Mouse (Mus musculus): ENCODE measurements around the gene Arhgap11a.

The Arhgap11a gene

GRCm38 (mm10) chr2:113817681-113818606 is 30.5 kb downstream of the Arhgap11a start:
- DNase-seq (ENCODE audit: low read depth), result no peak

- peak; percentile 50 for DNase-seq (ENCODE audit: low read depth)
Measured at GRCm38 (mm10) chr2:113807640-113808039, 40.8 kb downstream of the Arhgap11a start.

GRCm38 (mm10) chr2:113806851-113807577 is 41.4 kb downstream of the Arhgap11a start:
- no peak for DNase-seq (ENCODE audit: low read depth)

GRCm38 (mm10) chr2:113805765-113806164 is 42.7 kb downstream of the Arhgap11a start:
- DNase-seq (ENCODE audit: low read depth), result no peak

- no peak for DNase-seq (ENCODE audit: low read depth)
Measured at GRCm38 (mm10) chr2:113803753-113804152, 44.7 kb downstream of the Arhgap11a start.

- no peak for DNase-seq (ENCODE audit: low read depth)
Measured at GRCm38 (mm10) chr2:113800846-113801245, 47.6 kb downstream of the Arhgap11a start.

GRCm38 (mm10) chr2:113798605-113799004 is 49.9 kb downstream of the Arhgap11a start:
- DNase-seq (ENCODE audit: low read depth), result no peak

GRCm38 (mm10) chr2:113795186-113795585 is 53.3 kb downstream of the Arhgap11a start:
- no peak for DNase-seq (ENCODE audit: low read depth)

GRCm38 (mm10) chr2:113793521-113793920 is 54.9 kb downstream of the Arhgap11a start:
- no peak for DNase-seq (ENCODE audit: low read depth)

- no peak for DNase-seq (ENCODE audit: low read depth)
Measured at GRCm38 (mm10) chr2:113788821-113789387, 59.6 kb downstream of the Arhgap11a start.

- DNase-seq (ENCODE audit: low read depth), result no peak
Measured at GRCm38 (mm10) chr2:113787882-113788281, 60.6 kb downstream of the Arhgap11a start.

- no peak for DNase-seq (ENCODE audit: low read depth)
Measured at GRCm38 (mm10) chr2:113784851-113785250, 63.6 kb downstream of the Arhgap11a start.

- DNase-seq (ENCODE audit: low read depth), result no peak
Measured at GRCm38 (mm10) chr2:113781521-113781920, 66.9 kb downstream of the Arhgap11a start.
